Mouse (Mus musculus) lung, embryonic 15.5 days (tissue): ENCODE data around the gene Erbin. TPM values are rescaled to one million over a fixed set of nuclear protein-coding genes. Genes with fewer than 3 reads are reported as not detected.

Experiments
- ATAC-seq: fragments of 200-750 bp; cut with Nextera tagmentation; 2 replicates; pipeline ENCODE4 v1.8.0; 2017; ENCODE audit warnings: moderate number of reproducible peaks, borderline replicate concordance; ENCODE audit not compliant: low FRiP score, low TSS enrichment; ENCODE audit errors: extremely low read depth
- H3K27ac ChIP-seq: fragments of 300-500 bp; sonication (generic); 2 replicates; pipeline ENCODE4 v1.5.1; 2015; ENCODE audit warnings: moderate library complexity, mild to moderate bottlenecking, inconsistent platforms
- H3K27me3 ChIP-seq: fragments of 300-500 bp; sonication (generic); 2 replicates; pipeline ENCODE4 v1.6.1; 2015; ENCODE audit warnings: inconsistent platforms
- H3K36me3 ChIP-seq: fragments of 300-500 bp; sonication (generic); 2 replicates; pipeline ENCODE4 v1.6.1; 2015; ENCODE audit warnings: inconsistent platforms
- H3K4me1 ChIP-seq: fragments of 300-500 bp; sonication (generic); 2 replicates; pipeline ENCODE4 v1.6.1; 2015; ENCODE audit warnings: inconsistent platforms
- H3K4me2 ChIP-seq: fragments of 300-500 bp; sonication (generic); 2 replicates; pipeline ENCODE4 v1.6.1; 2015; ENCODE audit warnings: inconsistent platforms, mild to moderate bottlenecking, moderate library complexity
- H3K4me3 ChIP-seq: fragments of 300-500 bp; sonication (generic); 2 replicates; pipeline ENCODE4 v1.5.1; 2015; ENCODE audit warnings: mild to moderate bottlenecking, inconsistent platforms
- H3K9ac ChIP-seq: fragments of 300-500 bp; sonication (generic); 2 replicates; pipeline ENCODE4 v1.6.1; 2015; ENCODE audit warnings: inconsistent platforms
- H3K9me3 ChIP-seq: fragments of 300-500 bp; sonication (generic); 2 replicates; pipeline ENCODE4 v1.6.1; 2016; ENCODE audit warnings: inconsistent platforms
- WGBS: fragments of 180-500 bp; shearing (Covaris S2); methylation state at CpG from one replicate; pipeline ENCODE4 v1.1.7; 2015; 5-methylcytosine and 5-hydroxymethylcytosine counted together
- polyA plus RNA-seq: library from polyadenylated mRNA; unstranded; fragments of >200 nt; fragmentation: Nextera tagmentation; extraction: Ambion mirVana; gene quantifications from 2 replicates; pipeline ENCODE4 v1.2.1, GENCODE M21; 2015

Erbin gene
- polyA plus RNA-seq, 1 experiment from 2014 or later: 17.9 TPM

- 75% methylated on average over 2 of the region's 2 CpGs for WGBS
- no peaks in the 10 kb centered on the region for H3K4me1 ChIP-seq
- no peak overlapping the region for H3K9ac ChIP-seq
- peaks cover 37% of the 10 kb centered on the region for H3K36me3 ChIP-seq
- no peak for ATAC-seq
- no peak overlapping the region for H3K27ac ChIP-seq
- H3K27me3 ChIP-seq: no peaks in the 10 kb centered on the region
- H3K4me2 ChIP-seq: no peak overlapping the region
- H3K4me3 ChIP-seq: no peak overlapping the region
- H3K9me3 ChIP-seq: no peaks in the 10 kb centered on the region
Measured at GRCm38 (mm10) chr13:103859041-103859440, 61.3 kb downstream of the Erbin start.

GRCm38 (mm10) chr13:103847614-103848013 lies 72.7 kb downstream of the Erbin start:
- H3K36me3 ChIP-seq: peaks cover 32% of the 10 kb centered on the region
- H3K27ac ChIP-seq: no peak overlapping the region
- H3K9ac ChIP-seq: no peak overlapping the region
- H3K27me3 ChIP-seq: no peaks in the 10 kb centered on the region
- H3K9me3 ChIP-seq: no peaks in the 10 kb centered on the region
- WGBS: 86% methylated on average over 2 of the region's 2 CpGs
- H3K4me2 ChIP-seq: no peak overlapping the region
- no peak for ATAC-seq
- no peaks in the 10 kb centered on the region for H3K4me1 ChIP-seq
- no peak overlapping the region for H3K4me3 ChIP-seq

DNA sequence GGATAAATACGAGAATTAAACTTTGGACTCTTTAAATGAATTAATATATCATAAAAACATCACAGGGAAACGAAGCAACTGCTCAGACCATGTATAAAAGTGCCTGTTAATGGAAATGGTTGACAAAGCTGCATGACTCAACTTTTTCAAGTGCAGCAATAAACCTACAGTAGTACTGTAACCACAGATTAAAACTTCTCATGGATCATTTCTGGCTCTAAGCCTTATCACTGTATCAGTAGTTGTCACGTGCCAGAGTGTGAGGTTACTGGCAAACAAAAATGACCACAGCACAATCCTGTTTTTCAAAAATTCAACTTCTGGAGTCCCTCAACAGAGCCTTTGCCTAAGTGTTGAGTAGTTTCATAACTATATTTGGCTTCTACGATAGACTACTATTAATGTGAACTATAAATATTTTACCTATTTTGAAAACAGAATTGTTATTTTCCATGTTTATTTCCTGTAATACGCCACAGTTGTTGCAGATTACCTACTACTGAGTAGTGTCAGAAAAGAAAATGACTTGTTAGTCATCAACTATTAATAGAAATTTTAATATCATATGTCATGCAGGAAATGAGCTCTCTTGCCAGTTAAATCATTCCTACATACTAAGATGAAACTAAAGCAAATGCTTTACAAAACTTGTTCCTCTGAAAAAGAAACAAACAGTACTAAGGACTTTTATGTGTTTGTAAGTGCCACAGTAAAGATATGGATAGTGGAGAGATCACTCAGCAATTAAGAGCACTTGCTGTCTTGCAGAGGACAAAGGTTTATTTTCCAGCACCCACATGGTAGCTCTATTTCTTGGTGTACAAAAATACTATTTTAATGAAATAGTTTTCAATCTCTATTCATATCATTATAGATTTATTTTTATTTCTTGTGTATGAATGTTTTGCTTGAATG lies 78.8 kb downstream of the Erbin start:
- H3K27me3 ChIP-seq: no peaks in the 10 kb centered on the region
- no peak overlapping the region for H3K4me3 ChIP-seq
- no peaks in the 10 kb centered on the region for H3K4me1 ChIP-seq
- no peaks in the 10 kb centered on the region for H3K9me3 ChIP-seq
- no peak overlapping the region for H3K27ac ChIP-seq
- H3K36me3 ChIP-seq: peaks cover 59% of the 10 kb centered on the region
- no peak overlapping the region for H3K4me2 ChIP-seq
- H3K9ac ChIP-seq: no peak overlapping the region
- ATAC-seq: no peak
- WGBS: 85% methylated on average over 5 of the region's 5 CpGs

- Histone ChIP-seq H3K9ac (no peak overlapping the region), H3K4me1 (no peaks in the 10 kb centered on the region), H3K27me3 (no peaks in the 10 kb centered on the region), H3K27ac (no peak overlapping the region), H3K36me3 (peaks cover 61% of the 10 kb centered on the region), H3K4me2 (no peak overlapping the region), H3K9me3 (no peaks in the 10 kb centered on the region), H3K4me3 (no peak overlapping the region)
- ATAC-seq: no peak; the same call in 1 of the 2 replicates
- 81% methylated on average over 2 of the region's 2 CpGs for WGBS
Measured at GRCm38 (mm10) chr13:103838619-103839018, 81.7 kb downstream of the Erbin start.

GRCm38 (mm10) chr13:103829623-103830135 lies 90.6 kb downstream of the Erbin start:
- Histone ChIP-seq H3K4me1 (no peaks in the 10 kb centered on the region), H3K4me2 (no peak overlapping the region), H3K36me3 (peaks cover 24% of the 10 kb centered on the region), H3K9me3 (no peaks in the 10 kb centered on the region), H3K4me3 (no peak overlapping the region), H3K27me3 (no peaks in the 10 kb centered on the region), H3K9ac (no peak overlapping the region), H3K27ac (no peak overlapping the region)
- ATAC-seq: no peak
- 66% methylated on average over 2 of the region's 2 CpGs for WGBS

- H3K4me2 ChIP-seq: no peak overlapping the region
- 88% methylated on average over 1 of the region's 1 CpGs for WGBS
Measured at GRCm38 (mm10) chr13:103822270-103822669, 98.0 kb downstream of the Erbin start.

DNA sequence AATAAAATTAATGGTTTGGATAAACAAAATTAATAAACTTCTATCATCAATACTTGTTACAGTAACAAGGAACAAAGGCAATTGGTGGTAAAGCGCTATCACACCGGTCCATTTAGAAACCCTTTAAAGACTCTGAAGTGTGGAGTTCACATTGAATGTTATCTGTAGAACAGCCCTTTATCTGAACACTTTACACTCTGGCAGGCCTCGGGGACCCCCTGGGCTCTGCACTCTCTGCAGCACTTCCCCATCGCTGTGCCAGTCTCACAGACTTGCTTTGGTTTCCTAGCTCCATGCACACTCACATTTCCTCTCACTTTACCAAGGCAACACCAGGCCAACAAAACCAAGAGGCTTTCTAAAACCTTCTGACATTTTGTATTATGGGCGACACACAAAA lies 100.9 kb downstream of the Erbin start:
- no peak overlapping the region for H3K27ac ChIP-seq
- H3K36me3 ChIP-seq: peaks cover 30% of the 10 kb centered on the region; the same call in 1 of the 2 replicates
- no peak for ATAC-seq
- no peaks in the 10 kb centered on the region for H3K27me3 ChIP-seq
- H3K9me3 ChIP-seq: no peaks in the 10 kb centered on the region
- no peak overlapping the region for H3K4me3 ChIP-seq
- no peaks in the 10 kb centered on the region for H3K4me1 ChIP-seq
- no peak overlapping the region for H3K4me2 ChIP-seq
- 68% methylated on average over 5 of the region's 5 CpGs for WGBS
- no peak overlapping the region for H3K9ac ChIP-seq

More at GRCm38 (mm10) chr13:103822270-103822669, 98.0 kb downstream of the Erbin start:
- Histone ChIP-seq H3K36me3 (peaks cover 30% of the 10 kb centered on the region; the same call in 1 of the 2 replicates), H3K27me3 (no peaks in the 10 kb centered on the region), H3K9ac (no peak overlapping the region), H3K27ac (no peak overlapping the region), H3K4me1 (no peaks in the 10 kb centered on the region), H3K4me3 (no peak overlapping the region), H3K9me3 (no peaks in the 10 kb centered on the region)
- ATAC-seq: no peak

GRCm38 (mm10) chr13:103817935-103818334 lies 102.4 kb downstream of the Erbin start:
- no peaks in the 10 kb centered on the region for H3K4me1 ChIP-seq
- no peak overlapping the region for H3K9ac ChIP-seq
- 90% methylated on average over 3 of the region's 3 CpGs for WGBS
- H3K9me3 ChIP-seq: no peaks in the 10 kb centered on the region
- H3K27ac ChIP-seq: no peak overlapping the region
- peaks cover 23% of the 10 kb centered on the region; the same call in 1 of the 2 replicates for H3K36me3 ChIP-seq
- no peaks in the 10 kb centered on the region for H3K27me3 ChIP-seq
- no peak overlapping the region for H3K4me3 ChIP-seq
- no peak overlapping the region for H3K4me2 ChIP-seq
- no peak for ATAC-seq

- no peak overlapping the region for H3K4me2 ChIP-seq
- no peak overlapping the region for H3K9ac ChIP-seq
- H3K4me3 ChIP-seq: no peak overlapping the region
- no peaks in the 10 kb centered on the region for H3K36me3 ChIP-seq
- H3K27ac ChIP-seq: no peak overlapping the region
- H3K9me3 ChIP-seq: no peaks in the 10 kb centered on the region
- no peaks in the 10 kb centered on the region for H3K4me1 ChIP-seq
- WGBS: 59% methylated on average over 5 of the region's 5 CpGs
- ATAC-seq: no peak
- no peaks in the 10 kb centered on the region for H3K27me3 ChIP-seq
Measured at GRCm38 (mm10) chr13:103807464-103807863, 112.8 kb downstream of the Erbin start.

GRCm38 (mm10) chr13:103806210-103806851 lies 114.0 kb downstream of the Erbin start:
- Histone ChIP-seq H3K4me1 (no peaks in the 10 kb centered on the region), H3K9me3 (no peaks in the 10 kb centered on the region), H3K4me2 (no peak overlapping the region), H3K36me3 (no peaks in the 10 kb centered on the region), H3K27ac (no peak overlapping the region), H3K9ac (no peak overlapping the region), H3K4me3 (no peak overlapping the region), H3K27me3 (no peaks in the 10 kb centered on the region)
- WGBS: 64% methylated on average over 6 of the region's 6 CpGs
- ATAC-seq: no peak

- Histone ChIP-seq H3K4me2 (no peak overlapping the region), H3K9ac (no peak overlapping the region), H3K27me3 (no peaks in the 10 kb centered on the region), H3K27ac (no peak overlapping the region), H3K9me3 (no peaks in the 10 kb centered on the region), H3K4me1 (no peaks in the 10 kb centered on the region), H3K36me3 (no peaks in the 10 kb centered on the region), H3K4me3 (no peak overlapping the region)
- ATAC-seq: no peak
- 73% methylated on average over 5 of the region's 5 CpGs for WGBS
Measured at GRCm38 (mm10) chr13:103803721-103804120, 116.6 kb downstream of the Erbin start.

GRCm38 (mm10) chr13:103801021-103801420 lies 119.3 kb downstream of the Erbin start:
- H3K4me2 ChIP-seq: no peak overlapping the region
- WGBS: 69% methylated on average over 1 of the region's 1 CpGs
- no peak overlapping the region for H3K27ac ChIP-seq
- H3K36me3 ChIP-seq: no peaks in the 10 kb centered on the region
- no peak overlapping the region for H3K9ac ChIP-seq
- no peaks in the 10 kb centered on the region for H3K4me1 ChIP-seq
- H3K27me3 ChIP-seq: no peaks in the 10 kb centered on the region
- no peaks in the 10 kb centered on the region for H3K9me3 ChIP-seq
- no peak overlapping the region for H3K4me3 ChIP-seq
- ATAC-seq: no peak
